Mouse (Mus musculus): ENCODE data around the gene Qrfp. TPM values are rescaled to one million over a fixed set of nuclear protein-coding genes. Genes with fewer than 3 reads are reported as not detected.
A peak's percentile ranks its signal among the peaks of the same experiment; 100 is the strongest.

The Qrfp gene
- polyA plus RNA-seq, 1 experiment from 2014 or later = 0.25 TPM

- Histone ChIP-seq H3K27me3 (ENCODE audit: control insufficient read depth, insufficient read depth, low read length) (no peaks in the 10 kb centered on the region), H3K4me2 (replicated peaks; ENCODE audit: low read depth, low read length) (peak overlapping the region; percentile 89), H3K4me3 (ENCODE audit: low read depth, low read length) (peak overlapping the region; percentile 99), H3K9ac (replicated peaks; ENCODE audit: low read depth, low read length) (peak overlapping the region; percentile 99), H3K4me1 (ENCODE audit: control insufficient read depth, insufficient read depth, low read length) (peaks cover 36% of the 10 kb centered on the region), H3K9me3 (ENCODE audit: control insufficient read depth, low read depth, low read length) (no peaks in the 10 kb centered on the region), H3K27ac (ENCODE audit: low read length) (peak overlapping the region; percentile 97; the same call in 1 of the 2 replicates), H3K36me3 (ENCODE audit: control insufficient read depth, insufficient read depth, low read length) (peaks cover 3% of the 10 kb centered on the region; the same call in 1 of the 2 replicates)
- WGBS = 3% methylated on average over 4 of the region's 4 CpGs
- ATAC-seq (ENCODE audit: insufficient number of reproducible peaks, insufficient read depth, low FRiP score, low read depth) = no peak
These were observed 48.8 kb downstream of the Qrfp start for GRCm38 (mm10) chr2:31761585-31761984.

DNA sequence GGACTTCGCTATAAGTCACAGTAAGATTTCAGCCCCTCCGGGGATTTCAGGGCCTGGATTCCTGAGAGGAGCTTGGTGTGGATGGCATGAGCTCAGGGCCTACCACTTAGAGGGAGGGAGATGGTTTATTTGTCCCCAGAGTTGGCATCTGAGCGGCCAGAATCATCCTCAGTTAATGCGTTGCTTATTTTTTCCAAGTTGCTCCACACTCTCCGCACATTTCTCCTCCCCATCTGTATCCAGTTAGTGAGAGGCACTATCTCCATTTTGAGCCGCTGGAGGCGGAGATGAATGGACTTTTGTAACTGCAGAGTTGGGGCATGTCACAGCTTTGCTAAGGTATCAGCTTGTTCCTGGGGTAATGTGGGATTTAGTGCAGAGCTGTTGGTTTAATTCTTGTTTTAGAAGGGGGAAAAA is 49.3 kb downstream of the Qrfp start:
- Histone ChIP-seq H3K9ac (replicated peaks; ENCODE audit: low read depth, low read length) (peak overlapping the region; percentile 99), H3K36me3 (ENCODE audit: control insufficient read depth, insufficient read depth, low read length) (peaks cover 3% of the 10 kb centered on the region; the same call in 1 of the 2 replicates), H3K9me3 (ENCODE audit: control insufficient read depth, low read depth, low read length) (no peaks in the 10 kb centered on the region), H3K4me3 (ENCODE audit: low read depth, low read length) (peak overlapping the region; percentile 99), H3K4me2 (replicated peaks; ENCODE audit: low read depth, low read length) (peak overlapping the region; percentile 89), H3K4me1 (ENCODE audit: control insufficient read depth, insufficient read depth, low read length) (peaks cover 34% of the 10 kb centered on the region), H3K27ac (ENCODE audit: low read length) (peak overlapping the region; percentile 97; the same call in 1 of the 2 replicates), H3K27me3 (ENCODE audit: control insufficient read depth, insufficient read depth, low read length) (no peaks in the 10 kb centered on the region)
- ATAC-seq (ENCODE audit: insufficient number of reproducible peaks, insufficient read depth, low FRiP score, low read depth) = no peak
- WGBS = 4% methylated on average over 7 of the region's 7 CpGs

GRCm38 (mm10) chr2:31760486-31760885 is 49.9 kb downstream of the Qrfp start:
- Histone ChIP-seq H3K27ac (ENCODE audit: low read length) (peak overlapping the region; percentile 97), H3K4me1 (ENCODE audit: control insufficient read depth, insufficient read depth, low read length) (peaks cover 31% of the 10 kb centered on the region), H3K36me3 (ENCODE audit: control insufficient read depth, insufficient read depth, low read length) (peaks cover 3% of the 10 kb centered on the region; the same call in 1 of the 2 replicates), H3K9me3 (ENCODE audit: control insufficient read depth, low read depth, low read length) (no peaks in the 10 kb centered on the region), H3K4me2 (replicated peaks; ENCODE audit: low read depth, low read length) (peak overlapping the region; percentile 89), H3K9ac (replicated peaks; ENCODE audit: low read depth, low read length) (peak overlapping the region; percentile 99), H3K27me3 (ENCODE audit: control insufficient read depth, insufficient read depth, low read length) (no peaks in the 10 kb centered on the region), H3K4me3 (ENCODE audit: low read depth, low read length) (peak overlapping the region; percentile 99)
- 0% methylated on average over 1 of the region's 1 CpGs for WGBS
- ATAC-seq (ENCODE audit: insufficient number of reproducible peaks, insufficient read depth, low FRiP score, low read depth) = no peak

DNA sequence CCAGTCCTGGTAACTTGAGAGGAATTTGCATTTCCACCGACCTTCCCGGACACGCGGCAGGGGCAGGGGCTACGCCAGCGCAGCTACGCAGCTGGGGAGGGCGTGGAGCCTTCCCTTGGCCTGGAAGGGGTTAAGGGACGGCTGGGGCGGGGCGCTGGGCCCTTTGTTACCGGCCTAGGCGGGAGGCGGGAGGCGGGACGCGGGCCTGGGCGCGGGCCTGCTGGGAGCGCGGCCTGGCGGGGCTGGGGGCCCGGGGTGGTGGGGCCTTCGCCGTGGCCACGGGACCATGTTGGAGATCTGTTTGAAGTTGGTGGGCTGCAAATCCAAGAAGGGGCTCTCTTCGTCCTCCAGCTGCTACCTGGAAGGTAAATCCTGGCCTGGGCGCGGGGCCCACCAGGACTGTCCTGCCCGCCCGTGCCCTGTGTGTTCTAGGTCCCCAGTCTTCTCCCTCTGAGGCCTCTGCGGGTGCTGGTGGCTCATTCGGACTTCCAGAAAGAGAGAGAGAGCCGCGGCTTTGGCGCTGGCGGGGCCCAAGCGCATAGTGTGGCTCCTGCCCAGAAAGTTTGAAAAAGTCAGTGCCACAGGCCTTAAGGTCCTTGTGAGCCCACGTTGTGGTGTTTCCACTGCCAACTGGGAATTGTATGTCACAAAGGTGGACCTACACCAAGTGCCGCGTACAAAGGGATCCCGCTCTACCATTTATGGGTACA is 50.5 kb downstream of the Qrfp start:
- under 1% methylated on average over 41 of the region's 42 CpGs for WGBS
- Histone ChIP-seq H3K9me3 (ENCODE audit: control insufficient read depth, low read depth, low read length) (no peaks in the 10 kb centered on the region), H3K27me3 (ENCODE audit: control insufficient read depth, insufficient read depth, low read length) (no peaks in the 10 kb centered on the region), H3K4me2 (replicated peaks; ENCODE audit: low read depth, low read length) (peak overlapping the region; percentile 89), H3K4me3 (ENCODE audit: low read depth, low read length) (peak overlapping the region; percentile 99), H3K4me1 (ENCODE audit: control insufficient read depth, insufficient read depth, low read length) (peaks cover 28% of the 10 kb centered on the region), H3K36me3 (ENCODE audit: control insufficient read depth, insufficient read depth, low read length) (peaks cover 3% of the 10 kb centered on the region; the same call in 1 of the 2 replicates), H3K27ac (ENCODE audit: low read length) (peak overlapping the region; percentile 97), H3K9ac (replicated peaks; ENCODE audit: low read depth, low read length) (peak overlapping the region; percentile 99)
- peak; percentile 94 for ATAC-seq (ENCODE audit: insufficient number of reproducible peaks, insufficient read depth, low FRiP score, low read depth)

DNA sequence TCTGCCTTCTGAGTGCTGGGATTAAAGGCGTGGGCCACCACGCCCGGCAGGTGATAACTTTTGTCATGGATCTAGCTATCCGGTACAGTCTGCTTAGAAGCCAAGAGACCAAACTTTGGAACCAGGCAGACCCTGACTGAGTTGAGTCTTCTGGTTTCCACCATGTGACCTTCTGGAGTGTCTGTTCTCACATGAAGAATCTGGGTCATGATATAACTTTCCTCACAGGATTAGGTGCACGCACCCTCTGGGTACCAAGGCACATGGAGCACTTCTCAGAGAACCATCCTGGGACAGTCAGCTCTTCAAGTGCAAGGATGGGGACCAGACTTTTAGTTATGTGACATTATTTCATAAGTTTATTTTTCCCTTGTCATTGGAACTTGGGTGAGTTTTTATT is 51.4 kb downstream of the Qrfp start:
- Histone ChIP-seq H3K4me3 (ENCODE audit: low read depth, low read length) (peak overlapping the region; percentile 99), H3K4me1 (ENCODE audit: control insufficient read depth, insufficient read depth, low read length) (peaks cover 28% of the 10 kb centered on the region), H3K36me3 (ENCODE audit: control insufficient read depth, insufficient read depth, low read length) (no peaks in the 10 kb centered on the region), H3K9ac (replicated peaks; ENCODE audit: low read depth, low read length) (peak overlapping the region; percentile 99), H3K27ac (ENCODE audit: low read length) (no peak overlapping the region; the same call in 1 of the 2 replicates), H3K9me3 (ENCODE audit: control insufficient read depth, low read depth, low read length) (no peaks in the 10 kb centered on the region; the same call in 1 of the 2 replicates), H3K27me3 (ENCODE audit: control insufficient read depth, insufficient read depth, low read length) (no peaks in the 10 kb centered on the region), H3K4me2 (replicated peaks; ENCODE audit: low read depth, low read length) (peak overlapping the region; percentile 89)
- ATAC-seq (ENCODE audit: insufficient number of reproducible peaks, insufficient read depth, low FRiP score, low read depth) = no peak
- 87% methylated on average over 5 of the region's 5 CpGs for WGBS

DNA sequence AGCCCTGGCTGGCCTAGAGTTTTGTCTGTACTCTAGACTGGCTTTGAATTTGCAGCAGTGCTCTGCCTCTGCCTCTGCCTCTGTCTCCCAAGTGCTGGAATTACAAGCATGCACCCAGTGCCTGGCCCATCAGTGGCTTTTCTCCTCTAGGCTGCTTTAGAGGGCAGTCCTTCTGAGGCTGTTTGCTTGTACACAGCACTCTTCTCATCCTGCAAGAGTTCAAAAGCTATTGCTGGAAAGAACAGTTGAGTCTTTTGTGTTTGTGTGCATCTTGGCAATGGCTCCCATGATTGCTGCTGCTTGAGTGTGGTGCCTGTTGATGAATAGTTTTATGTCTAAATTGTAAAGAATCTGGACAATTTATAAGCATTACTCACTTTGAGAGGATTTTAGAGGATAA is 52.9 kb downstream of the Qrfp start:
- Histone ChIP-seq H3K4me2 (replicated peaks; ENCODE audit: low read depth, low read length) (no peak overlapping the region), H3K36me3 (ENCODE audit: control insufficient read depth, insufficient read depth, low read length) (no peaks in the 10 kb centered on the region), H3K27ac (ENCODE audit: low read length) (no peak overlapping the region), H3K9ac (replicated peaks; ENCODE audit: low read depth, low read length) (no peak overlapping the region), H3K4me3 (ENCODE audit: low read depth, low read length) (no peak overlapping the region), H3K27me3 (ENCODE audit: control insufficient read depth, insufficient read depth, low read length) (no peaks in the 10 kb centered on the region), H3K4me1 (ENCODE audit: control insufficient read depth, insufficient read depth, low read length) (peaks cover 15% of the 10 kb centered on the region), H3K9me3 (ENCODE audit: control insufficient read depth, low read depth, low read length) (no peaks in the 10 kb centered on the region; the same call in 1 of the 2 replicates)
- ATAC-seq (ENCODE audit: insufficient number of reproducible peaks, insufficient read depth, low FRiP score, low read depth) = no peak

Other genes with a start within 250 kb of the Qrfp start
- gene Fubp3, start 237.9 kb downstream of the Qrfp start, polyA plus RNA-seq (2014; fragmentation: Nextera tagmentation; extraction: Ambion mirVana) = 87.2 and 89.7 TPM in 2 replicates
- not detected in 2 replicates for gene Prdm12, start 170.5 kb downstream of the Qrfp start, polyA plus RNA-seq (2014; fragmentation: Nextera tagmentation; extraction: Ambion mirVana)
- 54.2 and 57.8 TPM in 2 replicates for gene Exosc2, start 139.9 kb downstream of the Qrfp start, polyA plus RNA-seq (2014; fragmentation: Nextera tagmentation; extraction: Ambion mirVana)
- 44.0 and 46.4 TPM in 2 replicates for gene Abl1, start 122.2 kb downstream of the Qrfp start, polyA plus RNA-seq (2014; fragmentation: Nextera tagmentation; extraction: Ambion mirVana)
- 0.10 TPM in 1 of 2 replicates, not detected in the other for gene Fibcd1, start 35.4 kb upstream of the Qrfp start, polyA plus RNA-seq (2014; fragmentation: Nextera tagmentation; extraction: Ambion mirVana)
- gene Lamc3, start 76.7 kb upstream of the Qrfp start, polyA plus RNA-seq (2014; fragmentation: Nextera tagmentation; extraction: Ambion mirVana) = 0.36 and 0.49 TPM in 2 replicates
- gene Aif1l, start 139.6 kb upstream of the Qrfp start, polyA plus RNA-seq (2014; fragmentation: Nextera tagmentation; extraction: Ambion mirVana) = 18.2 and 21.4 TPM in 2 replicates
- gene Nup214, start 163.9 kb upstream of the Qrfp start, polyA plus RNA-seq (2014; fragmentation: Nextera tagmentation; extraction: Ambion mirVana) = 83.8 and 93.9 TPM in 2 replicates

Measured in stomach, embryonic 14.5 days (tissue).